Mouse (Mus musculus) liver, postnatal 0 days (tissue): Measurements from ENCODE around the gene Gcg. TPM values are rescaled to one million over a fixed set of nuclear protein-coding genes. Genes with fewer than 3 reads are reported as not detected.

Experiments
- ATAC-seq: fragments of 200-750 bp; cut with Nextera tagmentation; 2 replicates; pipeline ENCODE4 v1.8.0; 2017; ENCODE audit warnings: mild to moderate bottlenecking, moderate library complexity
- DNase-seq: peaks from one replicate; pipeline ENCODE4 v3.0.0-alpha.2; 2016
- H3K27ac ChIP-seq: fragments of 300-500 bp; sonication (generic); 2 replicates; pipeline ENCODE4 v1.5.1; 2014; ENCODE audit warnings: antibody characterized with exemption, moderate library complexity, mild to moderate bottlenecking, low read depth
- H3K27me3 ChIP-seq: fragments of 300-500 bp; sonication (generic); 2 replicates; pipeline ENCODE4 v1.6.1; 2014; ENCODE audit warnings: low read length, control low read depth, mixed read lengths; ENCODE audit not compliant: insufficient read depth
- H3K36me3 ChIP-seq: fragments of 300-500 bp; sonication (generic); replicated peaks from 2 replicates; pipeline ENCODE4 v1.6.1; 2014; ENCODE audit warnings: mild to moderate bottlenecking, control low read depth, low read length, moderate library complexity, mixed read lengths; ENCODE audit not compliant: insufficient read depth
- H3K4me1 ChIP-seq: fragments of 300-500 bp; sonication (generic); 2 replicates; pipeline ENCODE4 v1.6.1; 2014; ENCODE audit warnings: antibody characterized with exemption, mild to moderate bottlenecking, control low read depth; ENCODE audit not compliant: insufficient read depth
- H3K4me2 ChIP-seq: fragments of 300-500 bp; sonication (generic); 2 replicates; pipeline ENCODE4 v1.6.1; 2014; ENCODE audit warnings: low read depth, mild to moderate bottlenecking, low read length, moderate library complexity, mixed read lengths
- H3K4me3 ChIP-seq: fragments of 300-500 bp; sonication (generic); 2 replicates; pipeline ENCODE4 v1.5.1; 2014; ENCODE audit warnings: low read depth, low read length
- H3K9ac ChIP-seq: fragments of 300-500 bp; sonication (generic); replicated peaks from 2 replicates; pipeline ENCODE4 v1.6.1; 2014; ENCODE audit warnings: mild to moderate bottlenecking, moderate library complexity
- H3K9me3 ChIP-seq: fragments of 300-500 bp; sonication (generic); 2 replicates; pipeline ENCODE4 v1.6.1; 2016; ENCODE audit warnings: mild to moderate bottlenecking, control low read depth, low read length, mixed read lengths
- CTCF ChIP-seq: sonication (generic); IDR thresholded peaks from 2 replicates; pipeline ENCODE4 v1.5.1; 2016; ENCODE audit warnings: antibody characterized with exemption, low read depth
- EP300 ChIP-seq: IDR thresholded peaks from 2 replicates; pipeline ENCODE4 v1.6.1; 2016; ENCODE audit warnings: antibody characterized with exemption, low read depth, mild to moderate bottlenecking
- WGBS: fragments of 180-500 bp; shearing (Covaris S2); extraction: QIAGEN DNeasy Blood & Tissue Kit; methylation state at CpG from one replicate; pipeline ENCODE4 v1.1.7; 2014; ENCODE audit not compliant: insufficient replicate concordance; 5-methylcytosine and 5-hydroxymethylcytosine counted together
- polyA plus RNA-seq: library from polyadenylated mRNA; unstranded; fragments of >200 nt; fragmentation: Nextera tagmentation; extraction: Ambion mirVana; gene quantifications from 2 replicates; pipeline ENCODE4 v1.2.1, GENCODE M21; 2015

Gcg gene
- polyA plus RNA-seq, 1 experiment from 2014 or later: not detected

DNA sequence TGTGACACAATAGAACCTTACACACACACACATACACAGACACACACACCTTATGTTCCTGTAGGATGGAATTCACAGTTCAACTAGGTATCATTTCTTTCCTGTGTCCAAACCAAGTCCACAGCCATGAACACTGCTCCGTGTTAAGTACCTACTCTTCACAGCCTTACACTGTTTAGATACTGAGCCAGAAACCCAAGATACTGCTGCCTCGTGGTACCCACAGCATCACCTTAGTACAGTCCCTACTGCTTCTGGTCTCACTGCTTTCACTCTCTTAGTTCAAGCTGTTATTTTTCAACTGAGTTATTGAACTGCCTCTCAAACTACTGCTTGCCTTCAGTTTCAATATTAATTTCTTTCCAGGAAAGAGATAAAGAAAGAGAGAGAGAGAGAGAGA, 20.2 kb downstream of the Gcg start:
- H3K27me3 ChIP-seq: no peaks in the 10 kb centered on the region

DNA sequence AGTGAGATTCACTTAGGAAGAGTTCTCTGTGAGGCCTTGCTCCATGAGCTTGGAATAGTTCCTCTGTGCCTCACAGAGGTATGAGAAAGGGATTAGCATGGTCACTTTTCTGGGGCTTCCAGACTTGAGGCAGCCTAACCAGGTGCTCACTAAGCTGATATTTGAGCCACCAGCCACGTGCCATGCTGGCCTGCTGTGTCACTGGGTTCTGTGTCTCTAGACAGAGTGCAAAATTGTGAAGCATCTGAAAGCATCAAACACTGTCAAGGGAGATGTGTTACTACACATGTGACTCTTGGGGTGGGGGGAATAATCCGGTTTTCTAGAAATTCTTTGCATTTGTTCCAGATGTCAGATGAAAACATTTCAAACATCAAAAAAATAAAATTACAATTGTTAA, 21.3 kb downstream of the Gcg start:
- TF ChIP-seq EP300 (no peak), CTCF (no peak)
- no peaks in the 10 kb centered on the region for H3K27me3 ChIP-seq
- no peak overlapping the region for H3K27ac ChIP-seq
- DNase-seq: no peak
- no peak overlapping the region for H3K4me3 ChIP-seq
- no peaks in the 10 kb centered on the region for H3K36me3 ChIP-seq
- H3K4me2 ChIP-seq: no peak overlapping the region
- no peak overlapping the region for H3K9ac ChIP-seq
- peaks cover 2% of the 10 kb centered on the region; the same call in 1 of the 2 replicates for H3K4me1 ChIP-seq
- H3K9me3 ChIP-seq: no peaks in the 10 kb centered on the region
- WGBS: 73% methylated on average over 2 of the region's 2 CpGs
- no peak for ATAC-seq

More for the DNA sequence above, 20.2 kb downstream of the Gcg start:
- WGBS: 82% methylated on average over 2 of the region's 2 CpGs
- ATAC-seq (no peak), DNase-seq (no peak)
- Histone ChIP-seq H3K36me3 (no peaks in the 10 kb centered on the region), H3K9me3 (no peaks in the 10 kb centered on the region), H3K4me2 (no peak overlapping the region), H3K4me3 (no peak overlapping the region), H3K4me1 (peaks cover 2% of the 10 kb centered on the region; the same call in 1 of the 2 replicates), H3K9ac (no peak overlapping the region), H3K27ac (no peak overlapping the region)
- TF ChIP-seq CTCF (no peak), EP300 (no peak)

GRCm38 (mm10) chr2:62460815-62461450, 22.5 kb downstream of the Gcg start:
- 61% methylated on average over 12 of the region's 12 CpGs for WGBS
- no peak for TF ChIP-seq EP300
- TF ChIP-seq CTCF: no peak
- H3K4me1 ChIP-seq: peaks cover 2% of the 10 kb centered on the region; the same call in 1 of the 2 replicates
- H3K4me2 ChIP-seq: no peak overlapping the region
- H3K36me3 ChIP-seq: no peaks in the 10 kb centered on the region
- no peak for DNase-seq
- no peak for ATAC-seq
- H3K9ac ChIP-seq: no peak overlapping the region
- no peaks in the 10 kb centered on the region for H3K9me3 ChIP-seq
- no peak overlapping the region for H3K4me3 ChIP-seq
- H3K27me3 ChIP-seq: no peaks in the 10 kb centered on the region
- no peak overlapping the region for H3K27ac ChIP-seq

GRCm38 (mm10) chr2:62460231-62460710, 23.2 kb downstream of the Gcg start:
- ATAC-seq: peak; percentile 49
- no peak for DNase-seq
- H3K27ac ChIP-seq: no peak overlapping the region

DNA sequence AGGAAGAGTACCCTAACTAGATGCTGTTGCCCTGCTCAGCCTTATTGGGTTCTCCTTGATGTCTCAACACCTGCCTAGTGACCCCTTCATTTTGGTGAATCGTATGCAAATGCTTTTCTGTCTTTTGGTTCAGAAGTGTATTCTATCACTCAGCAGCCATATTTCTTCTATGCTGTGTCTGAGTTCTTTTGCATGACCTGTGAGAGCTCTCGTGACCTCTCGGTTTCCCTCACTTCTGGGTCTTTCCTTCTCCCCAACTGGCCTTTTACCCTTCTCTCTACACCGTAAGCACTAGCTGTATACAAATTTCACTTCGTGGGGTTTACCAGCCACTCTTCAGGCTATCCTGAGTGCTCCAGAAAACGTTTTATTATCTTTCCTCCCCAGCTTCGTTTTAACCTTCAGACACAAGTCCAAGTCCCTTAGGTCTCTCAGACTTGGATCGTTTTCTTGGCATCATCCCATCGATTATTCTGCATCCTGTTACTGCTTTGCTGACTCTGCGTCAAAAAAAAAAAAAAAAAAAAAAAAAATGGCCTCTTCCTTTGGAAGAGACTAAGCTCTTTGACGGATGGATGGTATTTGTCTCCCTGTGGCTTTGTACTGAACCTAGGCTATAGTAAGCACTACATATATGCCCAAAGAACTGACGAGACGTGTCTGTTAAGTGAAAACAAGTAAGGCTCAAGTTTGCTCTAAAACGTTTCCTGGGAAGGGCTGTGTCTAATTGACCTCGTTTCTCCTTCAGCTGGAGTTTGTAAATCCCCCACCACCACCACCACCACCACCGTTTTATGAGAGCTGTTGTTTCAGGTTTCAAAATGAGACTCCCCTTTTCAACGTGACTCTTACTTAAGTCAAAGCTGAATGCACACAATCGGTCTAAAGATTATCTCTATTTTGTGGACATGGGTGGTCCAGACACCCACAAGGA, 23.9 kb downstream of the Gcg start:
- 53% methylated on average over 18 of the region's 18 CpGs for WGBS
- TF ChIP-seq CTCF: no peak
- no peak for TF ChIP-seq EP300
- H3K27me3 ChIP-seq: no peaks in the 10 kb centered on the region
- no peak overlapping the region for H3K9ac ChIP-seq
- no peak overlapping the region for H3K4me3 ChIP-seq
- no peak overlapping the region for H3K27ac ChIP-seq
- H3K9me3 ChIP-seq: no peaks in the 10 kb centered on the region
- peaks cover 2% of the 10 kb centered on the region; the same call in 1 of the 2 replicates for H3K4me1 ChIP-seq
- no peaks in the 10 kb centered on the region for H3K36me3 ChIP-seq
- ATAC-seq: no peak
- DNase-seq: no peak
- H3K4me2 ChIP-seq: no peak overlapping the region

More at GRCm38 (mm10) chr2:62460231-62460710, 23.2 kb downstream of the Gcg start:
- Histone ChIP-seq H3K27me3 (no peaks in the 10 kb centered on the region), H3K9me3 (no peaks in the 10 kb centered on the region), H3K4me2 (no peak overlapping the region), H3K36me3 (no peaks in the 10 kb centered on the region), H3K9ac (no peak overlapping the region), H3K4me3 (no peak overlapping the region), H3K4me1 (peaks cover 2% of the 10 kb centered on the region; the same call in 1 of the 2 replicates)
- TF ChIP-seq EP300 (no peak), CTCF (no peak)
- WGBS: 27% methylated on average over 7 of the region's 7 CpGs

DNA sequence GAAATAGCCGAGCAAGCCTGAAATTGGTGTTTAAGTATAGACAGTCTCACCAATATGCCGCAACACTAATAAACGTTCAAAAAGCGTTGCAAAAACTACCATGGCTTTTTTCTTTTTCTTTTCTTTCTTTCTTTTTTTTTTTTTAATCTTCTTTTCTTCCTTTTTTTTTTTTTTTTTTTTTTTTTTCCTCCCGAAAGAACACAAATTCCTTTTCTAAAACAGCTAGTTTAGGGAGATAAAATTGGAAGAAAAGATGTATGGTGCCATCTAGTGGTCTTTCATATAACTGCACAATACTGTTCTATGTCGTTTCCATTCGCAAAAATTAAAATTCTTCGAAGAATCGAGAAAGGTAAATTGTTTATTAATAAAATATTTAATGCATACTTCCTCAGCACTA, 25.4 kb downstream of the Gcg start:
- Histone ChIP-seq H3K4me2 (no peak overlapping the region), H3K9me3 (no peaks in the 10 kb centered on the region)
- WGBS: 37% methylated on average over 9 of the region's 9 CpGs

More for the DNA sequence above, 25.4 kb downstream of the Gcg start:
- no peaks in the 10 kb centered on the region for H3K27me3 ChIP-seq
- ATAC-seq: no peak
- no peaks in the 10 kb centered on the region for H3K36me3 ChIP-seq
- H3K4me1 ChIP-seq: peaks cover 2% of the 10 kb centered on the region; the same call in 1 of the 2 replicates
- H3K9ac ChIP-seq: no peak overlapping the region
- no peak overlapping the region for H3K27ac ChIP-seq
- DNase-seq: no peak
- TF ChIP-seq CTCF: peak; percentile 60
- TF ChIP-seq EP300: 0 out of 2 replicates have a peak, but pooled peaks have one; percentile 11
- H3K4me3 ChIP-seq: no peak overlapping the region
